Mouse (Mus musculus): ENCODE data around the gene Abca7.
"Not testable (repeated sequence)": the region's sequence is repeated elsewhere in the genome, so short reads cannot be mapped to it uniquely, and the experiment has no call there.

Gene Abca7

GRCm38 (mm10) chr10:80021320-80021641, 25.0 kb downstream of the Abca7 start:
- no peak for DNase-seq (ENCODE audit: low read depth)

GRCm38 (mm10) chr10:80022164-80022563, 25.9 kb downstream of the Abca7 start:
- no peak for DNase-seq (ENCODE audit: low read depth)

- no peak for DNase-seq (ENCODE audit: low read depth)
Observed at GRCm38 (mm10) chr10:80022806-80023205, 26.5 kb downstream of the Abca7 start.

GRCm38 (mm10) chr10:80023758-80024157, 27.5 kb downstream of the Abca7 start:
- DNase-seq (ENCODE audit: low read depth), result no peak

- no peak for DNase-seq (ENCODE audit: low read depth)
Observed at GRCm38 (mm10) chr10:80024229-80025043, 28.1 kb downstream of the Abca7 start.

GRCm38 (mm10) chr10:80025044-80025347, 28.7 kb downstream of the Abca7 start:
- no peak for DNase-seq (ENCODE audit: low read depth)

GRCm38 (mm10) chr10:80025463-80025862, 29.2 kb downstream of the Abca7 start:
- no peak for DNase-seq (ENCODE audit: low read depth)

- DNase-seq (ENCODE audit: low read depth), result no peak
Observed at GRCm38 (mm10) chr10:80025889-80026288, 29.6 kb downstream of the Abca7 start.

GRCm38 (mm10) chr10:80027681-80028520, 31.6 kb downstream of the Abca7 start:
- DNase-seq (ENCODE audit: low read depth), result no peak

- no peak for DNase-seq (ENCODE audit: low read depth)
Observed at GRCm38 (mm10) chr10:80028521-80028846, 32.2 kb downstream of the Abca7 start.

GRCm38 (mm10) chr10:80030191-80030590, 33.9 kb downstream of the Abca7 start:
- DNase-seq (ENCODE audit: low read depth), result no peak

- no peak for DNase-seq (ENCODE audit: low read depth)
Observed at GRCm38 (mm10) chr10:80030736-80031135, 34.4 kb downstream of the Abca7 start.

- peak; percentile 72 for DNase-seq (ENCODE audit: low read depth)
Observed at GRCm38 (mm10) chr10:80032799-80033480, 36.6 kb downstream of the Abca7 start.

GRCm38 (mm10) chr10:80033511-80034391, 37.5 kb downstream of the Abca7 start:
- no peak for DNase-seq (ENCODE audit: low read depth)

GRCm38 (mm10) chr10:80035148-80035547, 38.9 kb downstream of the Abca7 start:
- no peak for DNase-seq (ENCODE audit: low read depth)

GRCm38 (mm10) chr10:80035686-80036085, 39.4 kb downstream of the Abca7 start:
- no peak for DNase-seq (ENCODE audit: low read depth)

- no peak for DNase-seq (ENCODE audit: low read depth)
Observed at GRCm38 (mm10) chr10:80036832-80037231, 40.5 kb downstream of the Abca7 start.

GRCm38 (mm10) chr10:80039559-80039979, 43.3 kb downstream of the Abca7 start, which contains the start of gene Polr2e:
Gene Polr2e, minus strand, starts transcription at chr10:80039795.
- DNase-seq (ENCODE audit: low read depth), result peak; percentile 97

GRCm38 (mm10) chr10:80041409-80042060, 45.2 kb downstream of the Abca7 start:
- DNase-seq (ENCODE audit: low read depth), result not testable (repeated sequence)

GRCm38 (mm10) chr10:80044087-80044486, 47.8 kb downstream of the Abca7 start:
- no peak for DNase-seq (ENCODE audit: low read depth)

- not testable (repeated sequence) for DNase-seq (ENCODE audit: low read depth)
Observed at GRCm38 (mm10) chr10:80045364-80045763, 49.1 kb downstream of the Abca7 start.

All from c-Kit-positive CD71-negative TER-119-negative erythroid progenitor cells, embryonic 14.5 days (primary cell).